17 mouse cellular contexts compared by ENCODE assay signal in the genomic region with DNA sequence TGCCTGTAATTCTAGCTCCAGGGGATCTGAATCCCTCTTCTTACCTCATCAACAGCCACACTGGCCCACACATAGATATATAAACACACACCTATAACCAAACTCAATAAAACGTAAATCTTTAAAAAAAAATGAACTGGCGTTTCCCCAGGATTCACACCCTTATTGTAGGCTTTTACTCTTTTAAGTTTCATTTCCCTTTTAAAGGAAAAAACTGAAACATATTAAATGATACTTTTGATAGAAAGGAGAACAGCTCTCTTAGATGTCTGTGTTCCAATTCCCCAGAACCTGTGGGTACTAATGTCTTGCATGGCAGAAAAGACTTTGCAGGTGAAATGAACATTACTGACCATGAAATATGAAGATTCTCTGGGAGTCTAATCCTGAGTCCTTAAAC.
"Had no signal": no experiment of that assay in that cellular context is flagged by ENCODE, and none has a peak within 500 bp of the region (broad histone marks: within the 10 kb centered on the region; RNA-seq: fewer than 3 reads in every experiment).

No protein-coding gene starts in this region.

- DNase-seq: left cerebral cortex, postnatal 4 days; liver; liver, embryonic 13.5 days; liver, postnatal 0 days; lung, adult 18-20 months; lung, adult 2 months; lung, embryonic 14.5 days; lung, postnatal 10 days; lung, postnatal 14 days; lung, postnatal 36 days; lung, postnatal 4 days; midbrain, embryonic 14.5 days had no signal

- ATAC-seq: liver, embryonic 12.5 days; liver, postnatal 0 days; lung, postnatal 0 days; midbrain, embryonic 13.5 days; midbrain, embryonic 15.5 days; midbrain, embryonic 16.5 days had no signal
